Mouse (Mus musculus) kidney, adult 2 months (tissue): ENCODE measurements at regions not wholly inside any gene's neighbourhood (a gene's known extent, or its start where the extent isn't known, plus 50 kb on each side); places are given as distances from the start of the nearest gene placed in this dataset.

Source experiments
- CTCF ChIP-seq: fragments of 200-500 bp; conservative IDR thresholded peaks from 2 replicates; pipeline ENCODE4 v1.5.1; 2011; ENCODE audit warnings: low read depth, mild to moderate bottlenecking, control low read depth, low read length, moderate library complexity, mixed read lengths; ENCODE audit not compliant: insufficient read depth, insufficient read length
- POLR2A ChIP-seq: fragments of 200-500 bp; IDR thresholded peaks from one replicate; pipeline ENCODE4 v1.6.1; 2011; ENCODE audit warnings: low read depth, low read length, control low read depth

- TF ChIP-seq CTCF: no peak
- TF ChIP-seq POLR2A: no peak
These were observed 246.1 kb upstream of the Cdh6 start for GRCm38 (mm10) chr15:13419616-13420015.
